Mouse (Mus musculus) lung, postnatal 0 days (tissue): ENCODE results near the gene Atp1a1.

Source experiments
- CTCF ChIP-seq: IDR thresholded peaks from 2 replicates; pipeline ENCODE4 v1.5.1; 2016; ENCODE audit warnings: antibody characterized with exemption, mild to moderate bottlenecking
- EP300 ChIP-seq: IDR thresholded peaks from 2 replicates; pipeline ENCODE4 v1.6.1; 2016; ENCODE audit warnings: antibody characterized with exemption, mild to moderate bottlenecking, control low read depth

- no peak for TF ChIP-seq CTCF
- no peak for TF ChIP-seq EP300
Observed at GRCm38 (mm10) chr3:101586794-101587193, 17.7 kb downstream of the Atp1a1 start.
